Mouse (Mus musculus): ENCODE measurements around the gene Dydc2. TPM values are rescaled to one million over a fixed set of nuclear protein-coding genes. Genes with fewer than 3 reads are reported as not detected.

Dydc2 gene
- polyA plus RNA-seq, 1 experiment from 2014 or later, result 0.70 TPM

GRCm38 (mm10) chr14:41096296-41096860 is 27.4 kb upstream of the Dydc2 start:
- Histone ChIP-seq H3K27ac (ENCODE audit: low read length) (no peak overlapping the region), H3K4me2 (ENCODE audit: low read depth, low read length) (no peak overlapping the region), H3K4me3 (ENCODE audit: low read length) (no peak overlapping the region), H3K9me3 (ENCODE audit: control insufficient read depth, low read length) (no peaks in the 10 kb centered on the region), H3K9ac (ENCODE audit: low read length) (no peak overlapping the region), H3K36me3 (ENCODE audit: control insufficient read depth, insufficient read depth, low read length) (no peaks in the 10 kb centered on the region), H3K27me3 (ENCODE audit: control insufficient read depth, insufficient read depth, low read depth, low read length) (no peaks in the 10 kb centered on the region), H3K4me1 (replicated peaks; ENCODE audit: control insufficient read depth, insufficient read depth, low read length) (no peaks in the 10 kb centered on the region)
- no peak for ATAC-seq (ENCODE audit: low read depth)
- WGBS, result 85% methylated on average over 3 of the region's 3 CpGs

- H3K27me3 ChIP-seq (ENCODE audit: control insufficient read depth, insufficient read depth, low read depth, low read length), result no peaks in the 10 kb centered on the region
- H3K4me2 ChIP-seq (ENCODE audit: low read depth, low read length), result no peak overlapping the region
- no peaks in the 10 kb centered on the region for H3K36me3 ChIP-seq (ENCODE audit: control insufficient read depth, insufficient read depth, low read length)
- no peak overlapping the region for H3K9ac ChIP-seq (ENCODE audit: low read length)
- no peak overlapping the region for H3K4me3 ChIP-seq (ENCODE audit: low read length)
- WGBS, result 46% methylated on average over 1 of the region's 1 CpGs
- ATAC-seq (ENCODE audit: low read depth), result no peak
- no peaks in the 10 kb centered on the region for H3K9me3 ChIP-seq (ENCODE audit: control insufficient read depth, low read length)
- no peaks in the 10 kb centered on the region for H3K4me1 ChIP-seq (replicated peaks; ENCODE audit: control insufficient read depth, insufficient read depth, low read length)
- no peak overlapping the region for H3K27ac ChIP-seq (ENCODE audit: low read length)
Observed at GRCm38 (mm10) chr14:41094114-41094513, 25.1 kb upstream of the Dydc2 start.

- WGBS, result 42% methylated on average over 8 of the region's 8 CpGs
Observed at GRCm38 (mm10) chr14:41090777-41091176, 21.8 kb upstream of the Dydc2 start.

GRCm38 (mm10) chr14:41087509-41087908 is 18.5 kb upstream of the Dydc2 start:
- 73% methylated on average over 1 of the region's 1 CpGs for WGBS
- no peaks in the 10 kb centered on the region for H3K4me1 ChIP-seq (replicated peaks; ENCODE audit: control insufficient read depth, insufficient read depth, low read length)
- H3K9me3 ChIP-seq (ENCODE audit: control insufficient read depth, low read length), result no peaks in the 10 kb centered on the region
- H3K27me3 ChIP-seq (ENCODE audit: control insufficient read depth, insufficient read depth, low read depth, low read length), result no peaks in the 10 kb centered on the region
- H3K36me3 ChIP-seq (ENCODE audit: control insufficient read depth, insufficient read depth, low read length), result no peaks in the 10 kb centered on the region
- ATAC-seq (ENCODE audit: low read depth), result no peak
- H3K27ac ChIP-seq (ENCODE audit: low read length), result no peak overlapping the region
- no peak overlapping the region for H3K9ac ChIP-seq (ENCODE audit: low read length)
- no peak overlapping the region for H3K4me3 ChIP-seq (ENCODE audit: low read length)
- no peak overlapping the region for H3K4me2 ChIP-seq (ENCODE audit: low read depth, low read length)

More at GRCm38 (mm10) chr14:41090777-41091176, 21.8 kb upstream of the Dydc2 start:
- no peaks in the 10 kb centered on the region for H3K9me3 ChIP-seq (ENCODE audit: control insufficient read depth, low read length)
- no peaks in the 10 kb centered on the region for H3K4me1 ChIP-seq (replicated peaks; ENCODE audit: control insufficient read depth, insufficient read depth, low read length)
- no peak overlapping the region for H3K4me2 ChIP-seq (ENCODE audit: low read depth, low read length)
- no peaks in the 10 kb centered on the region for H3K27me3 ChIP-seq (ENCODE audit: control insufficient read depth, insufficient read depth, low read depth, low read length)
- no peak overlapping the region for H3K4me3 ChIP-seq (ENCODE audit: low read length)
- no peak overlapping the region for H3K27ac ChIP-seq (ENCODE audit: low read length)
- 0 out of 2 replicates have a peak, but pooled peaks have one; percentile 23 for ATAC-seq (ENCODE audit: low read depth)
- H3K9ac ChIP-seq (ENCODE audit: low read length), result no peak overlapping the region
- no peaks in the 10 kb centered on the region for H3K36me3 ChIP-seq (ENCODE audit: control insufficient read depth, insufficient read depth, low read length)

- H3K9me3 ChIP-seq (ENCODE audit: control insufficient read depth, low read length), result no peaks in the 10 kb centered on the region
- no peak overlapping the region for H3K9ac ChIP-seq (ENCODE audit: low read length)
- no peak overlapping the region for H3K4me2 ChIP-seq (ENCODE audit: low read depth, low read length)
- 88% methylated on average over 2 of the region's 2 CpGs for WGBS
- H3K27ac ChIP-seq (ENCODE audit: low read length), result no peak overlapping the region
- no peaks in the 10 kb centered on the region for H3K27me3 ChIP-seq (ENCODE audit: control insufficient read depth, insufficient read depth, low read depth, low read length)
- no peaks in the 10 kb centered on the region for H3K36me3 ChIP-seq (ENCODE audit: control insufficient read depth, insufficient read depth, low read length)
- ATAC-seq (ENCODE audit: low read depth), result no peak
- no peaks in the 10 kb centered on the region for H3K4me1 ChIP-seq (replicated peaks; ENCODE audit: control insufficient read depth, insufficient read depth, low read length)
- H3K4me3 ChIP-seq (ENCODE audit: low read length), result no peak overlapping the region
Observed at GRCm38 (mm10) chr14:41082408-41082807, 13.4 kb upstream of the Dydc2 start.

- 0 out of 2 replicates have a peak, but pooled peaks have one; percentile 23 for ATAC-seq (ENCODE audit: low read depth)
- peak overlapping the region; percentile 53 for H3K4me2 ChIP-seq (ENCODE audit: low read depth, low read length)
- no peaks in the 10 kb centered on the region for H3K4me1 ChIP-seq (replicated peaks; ENCODE audit: control insufficient read depth, insufficient read depth, low read length)
- no peaks in the 10 kb centered on the region for H3K9me3 ChIP-seq (ENCODE audit: control insufficient read depth, low read length)
- no peak overlapping the region for H3K9ac ChIP-seq (ENCODE audit: low read length)
- H3K27me3 ChIP-seq (ENCODE audit: control insufficient read depth, insufficient read depth, low read depth, low read length), result no peaks in the 10 kb centered on the region
- H3K36me3 ChIP-seq (ENCODE audit: control insufficient read depth, insufficient read depth, low read length), result no peaks in the 10 kb centered on the region
- H3K27ac ChIP-seq (ENCODE audit: low read length), result no peak overlapping the region
- peak overlapping the region; percentile 39 for H3K4me3 ChIP-seq (ENCODE audit: low read length)
- under 1% methylated on average over 8 of the region's 8 CpGs for WGBS
Observed at GRCm38 (mm10) chr14:41072944-41073275, 3.9 kb upstream of the Dydc2 start.

- Histone ChIP-seq H3K9ac (ENCODE audit: low read length) (no peak within 1 kb of the TSS), H3K4me1 (replicated peaks; ENCODE audit: control insufficient read depth, insufficient read depth, low read length) (no peaks in the 10 kb centered on the region), H3K9me3 (ENCODE audit: control insufficient read depth, low read length) (no peaks in the 10 kb centered on the region), H3K36me3 (ENCODE audit: control insufficient read depth, insufficient read depth, low read length) (no peaks in the 10 kb centered on the region), H3K4me3 (ENCODE audit: low read length) (peak within 1 kb of the TSS; percentile 39), H3K27ac (ENCODE audit: low read length) (no peak within 1 kb of the TSS), H3K4me2 (ENCODE audit: low read depth, low read length) (peak within 1 kb of the TSS; percentile 53), H3K27me3 (ENCODE audit: control insufficient read depth, insufficient read depth, low read depth, low read length) (no peaks in the 10 kb centered on the region)
- peak; percentile 84 for ATAC-seq (ENCODE audit: low read depth)
- 10% methylated on average over 23 of the region's 23 CpGs for WGBS
Observed at GRCm38 (mm10) chr14:41072229-41072943, 3.4 kb upstream of the Dydc2 start, which contains the start of gene Dydc1. TSS of gene Dydc1 (plus strand) at chr14:41072911.

- Histone ChIP-seq H3K4me2 (ENCODE audit: low read depth, low read length) (no peak overlapping the region), H3K9me3 (ENCODE audit: control insufficient read depth, low read length) (no peaks in the 10 kb centered on the region), H3K4me1 (replicated peaks; ENCODE audit: control insufficient read depth, insufficient read depth, low read length) (no peaks in the 10 kb centered on the region), H3K36me3 (ENCODE audit: control insufficient read depth, insufficient read depth, low read length) (no peaks in the 10 kb centered on the region), H3K27me3 (ENCODE audit: control insufficient read depth, insufficient read depth, low read depth, low read length) (no peaks in the 10 kb centered on the region), H3K27ac (ENCODE audit: low read length) (no peak overlapping the region), H3K4me3 (ENCODE audit: low read length) (no peak overlapping the region), H3K9ac (ENCODE audit: low read length) (no peak overlapping the region)
- ATAC-seq (ENCODE audit: low read depth), result no peak
- WGBS, result 71% methylated on average over 3 of the region's 3 CpGs
Observed at GRCm38 (mm10) chr14:41070343-41070742, 1.3 kb upstream of the Dydc2 start.

GRCm38 (mm10) chr14:41066416-41066815 is 2.6 kb downstream of the Dydc2 start:
- 0% methylated on average over 1 of the region's 1 CpGs for WGBS

More at GRCm38 (mm10) chr14:41066416-41066815, 2.6 kb downstream of the Dydc2 start:
- Histone ChIP-seq H3K4me2 (ENCODE audit: low read depth, low read length) (no peak overlapping the region), H3K27me3 (ENCODE audit: control insufficient read depth, insufficient read depth, low read depth, low read length) (no peaks in the 10 kb centered on the region), H3K4me3 (ENCODE audit: low read length) (no peak overlapping the region), H3K27ac (ENCODE audit: low read length) (no peak overlapping the region), H3K4me1 (replicated peaks; ENCODE audit: control insufficient read depth, insufficient read depth, low read length) (no peaks in the 10 kb centered on the region), H3K36me3 (ENCODE audit: control insufficient read depth, insufficient read depth, low read length) (no peaks in the 10 kb centered on the region), H3K9ac (ENCODE audit: low read length) (no peak overlapping the region), H3K9me3 (ENCODE audit: control insufficient read depth, low read length) (no peaks in the 10 kb centered on the region)
- ATAC-seq (ENCODE audit: low read depth), result no peak
